Mouse (Mus musculus): ENCODE data around the gene Ltbp4. TPM values are rescaled to one million over a fixed set of nuclear protein-coding genes. Genes with fewer than 3 reads are reported as not detected.

The Ltbp4 gene
- polyA plus RNA-seq, 1 experiment from 2014 or later = 18.2 TPM

DNA sequence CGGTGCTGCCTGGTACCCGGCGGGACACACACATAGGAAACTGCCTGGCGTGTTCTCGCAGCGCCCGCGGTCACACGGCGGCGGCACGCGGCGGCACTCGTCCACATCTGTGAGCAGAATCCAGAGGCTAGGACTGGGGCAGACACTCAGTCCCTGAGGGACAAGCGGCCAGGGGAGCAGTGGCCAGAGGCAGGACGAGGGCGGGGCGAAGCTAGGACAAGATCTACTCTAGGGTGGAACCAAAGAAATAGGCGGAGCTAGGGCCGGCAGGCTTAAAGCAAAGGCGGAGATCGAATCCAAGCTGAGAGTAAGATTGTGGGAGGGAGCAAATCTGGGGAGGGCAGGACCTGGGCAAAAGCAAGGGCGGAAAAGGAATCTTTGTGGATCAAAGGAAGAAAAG, 11.8 kb downstream of the Ltbp4 start:
- Histone ChIP-seq H3K4me1 (replicated peaks; ENCODE audit: control insufficient read depth, insufficient read depth, low read length) (peaks cover 19% of the 10 kb centered on the region), H3K9ac (replicated peaks; ENCODE audit: low read depth, low read length) (no peak overlapping the region; the same call in 1 of the 2 replicates), H3K36me3 (ENCODE audit: control insufficient read depth, insufficient read depth) (no peaks in the 10 kb centered on the region), H3K27ac (ENCODE audit: low read length) (no peak overlapping the region), H3K9me3 (ENCODE audit: control insufficient read depth, low read length) (no peaks in the 10 kb centered on the region), H3K4me2 (ENCODE audit: low read length) (peak overlapping the region; percentile 41), H3K4me3 (replicated peaks; ENCODE audit: low read length) (peak overlapping the region; percentile 22), H3K27me3 (replicated peaks; ENCODE audit: control insufficient read depth, insufficient read depth, low read length) (peaks cover 46% of the 10 kb centered on the region)
- no peak for ATAC-seq
- WGBS = 3% methylated on average over 24 of the region's 24 CpGs

DNA sequence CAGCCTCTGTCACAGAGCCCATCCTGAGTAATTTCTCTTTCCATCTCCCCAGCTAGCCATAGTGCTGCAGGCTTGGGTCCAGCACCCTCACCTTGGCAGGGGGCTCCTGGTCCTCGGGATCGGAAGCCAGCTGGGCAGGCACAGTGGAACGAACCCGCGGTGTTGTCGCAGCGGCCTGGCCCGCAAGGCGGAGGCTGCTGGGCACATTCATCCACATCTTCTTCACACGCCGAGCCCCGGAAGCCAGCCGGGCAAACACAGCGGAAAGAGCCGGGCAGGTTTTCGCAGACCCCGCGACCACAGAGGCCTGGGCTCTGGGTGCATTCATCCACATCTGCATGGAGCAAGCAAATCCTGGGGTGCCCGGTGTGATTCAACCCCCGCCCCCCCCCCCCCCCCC, 12.6 kb downstream of the Ltbp4 start:
- Histone ChIP-seq H3K36me3 (ENCODE audit: control insufficient read depth, insufficient read depth) (no peaks in the 10 kb centered on the region), H3K4me3 (replicated peaks; ENCODE audit: low read length) (no peak overlapping the region), H3K4me2 (ENCODE audit: low read length) (no peak overlapping the region), H3K27ac (ENCODE audit: low read length) (no peak overlapping the region), H3K9me3 (ENCODE audit: control insufficient read depth, low read length) (no peaks in the 10 kb centered on the region), H3K9ac (replicated peaks; ENCODE audit: low read depth, low read length) (no peak overlapping the region), H3K4me1 (replicated peaks; ENCODE audit: control insufficient read depth, insufficient read depth, low read length) (peaks cover 14% of the 10 kb centered on the region), H3K27me3 (replicated peaks; ENCODE audit: control insufficient read depth, insufficient read depth, low read length) (peaks cover 38% of the 10 kb centered on the region)
- no peak for ATAC-seq
- WGBS = 60% methylated on average over 19 of the region's 20 CpGs

DNA sequence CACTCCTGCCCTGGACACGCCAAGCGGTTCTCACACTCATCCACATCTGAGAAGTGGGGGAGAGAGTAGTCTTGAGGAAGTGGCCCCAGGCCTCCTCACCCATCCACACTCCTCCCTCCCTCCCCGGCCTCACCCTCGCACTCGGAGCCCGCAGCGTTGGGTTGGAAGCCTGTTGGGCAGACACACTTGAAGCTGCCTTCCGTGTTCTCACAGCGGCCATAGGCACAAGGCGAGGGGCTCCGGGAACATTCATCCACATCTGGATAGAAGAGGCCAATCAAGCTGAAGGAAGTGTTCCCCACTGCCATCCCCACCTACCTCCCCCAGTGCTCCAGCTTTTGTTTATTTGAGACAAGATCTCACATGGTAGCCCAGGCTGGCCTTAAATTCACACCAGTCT, 13.3 kb downstream of the Ltbp4 start:
- WGBS = 98% methylated on average over 6 of the region's 11 CpGs

DNA sequence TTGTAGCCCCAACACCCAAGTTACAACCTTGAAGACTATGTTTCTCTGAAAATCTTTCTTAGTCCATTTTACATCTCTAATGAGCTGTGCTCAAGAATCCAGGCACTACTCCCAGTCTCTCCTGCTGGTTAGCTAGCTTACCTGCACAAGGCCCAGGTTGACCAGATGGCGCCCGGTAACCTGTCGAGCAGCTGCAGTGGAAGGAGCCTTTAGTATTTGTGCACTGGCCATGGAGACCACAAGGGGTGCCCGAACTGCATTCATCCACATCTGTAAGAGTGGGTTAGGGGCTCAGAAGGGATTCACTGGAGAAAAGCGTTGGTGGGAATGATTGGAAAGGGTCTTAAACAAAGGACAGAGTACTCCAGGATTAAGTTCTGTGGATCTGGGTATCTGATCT, 14.5 kb downstream of the Ltbp4 start:
- no peaks in the 10 kb centered on the region for H3K9me3 ChIP-seq (ENCODE audit: control insufficient read depth, low read length)
- WGBS = 84% methylated on average over 5 of the region's 5 CpGs
- H3K4me3 ChIP-seq (replicated peaks; ENCODE audit: low read length) = no peak overlapping the region
- no peaks in the 10 kb centered on the region for H3K36me3 ChIP-seq (ENCODE audit: control insufficient read depth, insufficient read depth)
- H3K4me1 ChIP-seq (replicated peaks; ENCODE audit: control insufficient read depth, insufficient read depth, low read length) = peaks cover 8% of the 10 kb centered on the region
- no peak overlapping the region for H3K9ac ChIP-seq (replicated peaks; ENCODE audit: low read depth, low read length)
- H3K27me3 ChIP-seq (replicated peaks; ENCODE audit: control insufficient read depth, insufficient read depth, low read length) = peaks cover 22% of the 10 kb centered on the region
- no peak overlapping the region for H3K27ac ChIP-seq (ENCODE audit: low read length)
- no peak overlapping the region for H3K4me2 ChIP-seq (ENCODE audit: low read length)
- ATAC-seq = no peak

More for the DNA sequence above, 13.3 kb downstream of the Ltbp4 start:
- peaks cover 32% of the 10 kb centered on the region for H3K27me3 ChIP-seq (replicated peaks; ENCODE audit: control insufficient read depth, insufficient read depth, low read length)
- H3K4me1 ChIP-seq (replicated peaks; ENCODE audit: control insufficient read depth, insufficient read depth, low read length) = peaks cover 9% of the 10 kb centered on the region
- H3K9me3 ChIP-seq (ENCODE audit: control insufficient read depth, low read length) = no peaks in the 10 kb centered on the region
- H3K4me3 ChIP-seq (replicated peaks; ENCODE audit: low read length) = no peak overlapping the region
- no peak overlapping the region for H3K27ac ChIP-seq (ENCODE audit: low read length)
- H3K9ac ChIP-seq (replicated peaks; ENCODE audit: low read depth, low read length) = no peak overlapping the region
- no peak overlapping the region for H3K4me2 ChIP-seq (ENCODE audit: low read length)
- no peaks in the 10 kb centered on the region for H3K36me3 ChIP-seq (ENCODE audit: control insufficient read depth, insufficient read depth)
- 0 out of 2 replicates have a peak, but pooled peaks have one; percentile 5 for ATAC-seq

DNA sequence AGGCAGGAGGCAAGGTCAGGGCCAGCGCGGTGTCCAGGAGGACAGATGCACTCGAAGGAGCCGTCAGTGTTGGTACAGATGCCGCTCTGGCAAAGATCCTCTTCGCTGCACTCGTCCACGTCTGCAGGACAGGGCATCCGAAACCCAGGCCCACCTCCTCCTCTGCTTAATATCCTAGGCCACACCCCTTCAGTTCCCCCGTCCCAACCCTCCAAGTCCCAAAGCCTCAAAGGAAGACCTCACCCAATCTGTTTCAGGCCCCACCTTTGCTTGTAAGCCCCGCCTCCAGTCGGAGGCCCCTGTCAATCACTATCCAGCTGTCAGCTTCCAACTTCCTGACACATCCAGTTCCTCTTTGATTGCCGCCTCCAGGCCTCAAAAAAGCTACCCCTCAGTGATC, 15.2 kb downstream of the Ltbp4 start:
- Histone ChIP-seq H3K9me3 (ENCODE audit: control insufficient read depth, low read length) (no peaks in the 10 kb centered on the region), H3K36me3 (ENCODE audit: control insufficient read depth, insufficient read depth) (no peaks in the 10 kb centered on the region), H3K4me3 (replicated peaks; ENCODE audit: low read length) (no peak overlapping the region), H3K27me3 (replicated peaks; ENCODE audit: control insufficient read depth, insufficient read depth, low read length) (peaks cover 15% of the 10 kb centered on the region), H3K27ac (ENCODE audit: low read length) (no peak overlapping the region), H3K9ac (replicated peaks; ENCODE audit: low read depth, low read length) (no peak overlapping the region), H3K4me1 (replicated peaks; ENCODE audit: control insufficient read depth, insufficient read depth, low read length) (peaks cover 8% of the 10 kb centered on the region), H3K4me2 (ENCODE audit: low read length) (no peak overlapping the region)
- WGBS = 28% methylated on average over 13 of the region's 13 CpGs
- ATAC-seq = no peak

DNA sequence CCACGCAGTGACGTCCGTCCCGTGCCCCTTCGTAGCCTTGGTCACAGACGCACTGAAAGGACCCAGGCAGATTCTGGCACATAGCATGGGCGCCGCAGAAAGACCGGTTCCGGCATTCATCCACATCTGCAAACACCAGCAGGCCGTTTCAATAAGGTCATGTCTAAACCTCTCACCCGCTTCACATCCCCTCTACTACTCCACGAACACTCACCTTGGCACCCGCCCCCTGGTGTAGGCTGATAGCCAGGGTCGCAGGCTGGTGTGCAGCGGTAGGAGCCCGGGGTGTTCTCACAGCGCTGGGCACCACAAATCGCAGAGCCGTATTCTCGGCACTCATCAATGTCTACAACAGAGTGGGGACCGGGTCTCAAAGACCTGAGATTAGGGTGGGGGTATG, 18.1 kb downstream of the Ltbp4 start:
- Histone ChIP-seq H3K4me3 (replicated peaks; ENCODE audit: low read length) (no peak overlapping the region), H3K4me2 (ENCODE audit: low read length) (no peak overlapping the region), H3K36me3 (ENCODE audit: control insufficient read depth, insufficient read depth) (no peaks in the 10 kb centered on the region), H3K27ac (ENCODE audit: low read length) (no peak overlapping the region), H3K4me1 (replicated peaks; ENCODE audit: control insufficient read depth, insufficient read depth, low read length) (peaks cover 6% of the 10 kb centered on the region), H3K9ac (replicated peaks; ENCODE audit: low read depth, low read length) (no peak overlapping the region), H3K9me3 (ENCODE audit: control insufficient read depth, low read length) (no peaks in the 10 kb centered on the region), H3K27me3 (replicated peaks; ENCODE audit: control insufficient read depth, insufficient read depth, low read length) (no peaks in the 10 kb centered on the region)
- 93% methylated on average over 22 of the region's 22 CpGs for WGBS
- no peak for ATAC-seq

DNA sequence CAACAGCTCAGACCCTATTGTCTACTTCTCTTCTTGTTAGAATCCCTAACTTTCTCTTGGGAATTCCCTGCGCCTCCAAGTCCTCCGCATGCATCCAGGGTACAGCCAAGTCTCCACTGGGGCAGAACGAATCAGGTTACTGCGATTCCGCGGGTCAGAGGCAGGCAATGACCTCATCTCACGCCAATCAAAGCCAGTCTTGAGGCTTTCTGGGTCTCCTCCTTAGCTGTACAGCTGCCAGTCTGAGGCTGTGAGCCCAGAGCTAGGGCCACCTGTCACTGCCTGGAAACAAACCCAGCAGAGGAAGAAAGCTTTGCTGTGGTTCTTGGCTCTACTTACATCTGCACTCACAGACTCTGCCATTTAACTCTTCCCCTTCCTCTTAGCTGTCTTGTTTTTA, 21.5 kb downstream of the Ltbp4 start:
- Histone ChIP-seq H3K9ac (replicated peaks; ENCODE audit: low read depth, low read length) (no peak overlapping the region), H3K9me3 (ENCODE audit: control insufficient read depth, low read length) (no peaks in the 10 kb centered on the region), H3K27ac (ENCODE audit: low read length) (peak overlapping the region; percentile 63), H3K4me3 (replicated peaks; ENCODE audit: low read length) (no peak overlapping the region), H3K4me1 (replicated peaks; ENCODE audit: control insufficient read depth, insufficient read depth, low read length) (peaks cover 6% of the 10 kb centered on the region), H3K4me2 (ENCODE audit: low read length) (no peak overlapping the region), H3K36me3 (ENCODE audit: control insufficient read depth, insufficient read depth) (no peaks in the 10 kb centered on the region), H3K27me3 (replicated peaks; ENCODE audit: control insufficient read depth, insufficient read depth, low read length) (no peaks in the 10 kb centered on the region)
- 19% methylated on average over 7 of the region's 7 CpGs for WGBS
- ATAC-seq = peak; percentile 91

DNA sequence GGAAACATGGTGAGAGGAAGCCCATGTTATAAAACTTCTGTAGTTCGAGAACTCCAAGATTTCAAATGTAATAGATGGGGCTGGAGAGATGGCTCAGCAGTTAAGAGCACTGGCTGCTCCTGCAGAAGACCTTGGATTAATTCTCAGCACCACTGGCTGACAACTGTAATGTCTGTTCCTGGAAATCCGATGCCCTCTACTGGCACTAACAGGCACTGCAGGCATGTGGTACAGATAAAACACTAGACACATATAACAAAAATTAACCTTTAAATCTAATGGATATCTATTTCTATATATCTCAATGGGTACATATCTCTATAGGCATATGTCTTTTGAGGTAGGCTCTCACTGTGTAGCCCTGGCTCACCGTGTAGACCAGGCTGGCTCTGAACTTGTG, 23.1 kb downstream of the Ltbp4 start:
- Histone ChIP-seq H3K4me1 (replicated peaks; ENCODE audit: control insufficient read depth, insufficient read depth, low read length) (peaks cover 12% of the 10 kb centered on the region), H3K4me3 (replicated peaks; ENCODE audit: low read length) (no peak overlapping the region), H3K4me2 (ENCODE audit: low read length) (no peak overlapping the region), H3K36me3 (ENCODE audit: control insufficient read depth, insufficient read depth) (no peaks in the 10 kb centered on the region), H3K27me3 (replicated peaks; ENCODE audit: control insufficient read depth, insufficient read depth, low read length) (no peaks in the 10 kb centered on the region), H3K27ac (ENCODE audit: low read length) (no peak overlapping the region), H3K9me3 (ENCODE audit: control insufficient read depth, low read length) (no peaks in the 10 kb centered on the region), H3K9ac (replicated peaks; ENCODE audit: low read depth, low read length) (no peak overlapping the region)
- 94% methylated on average over 3 of the region's 3 CpGs for WGBS
- no peak for ATAC-seq

DNA sequence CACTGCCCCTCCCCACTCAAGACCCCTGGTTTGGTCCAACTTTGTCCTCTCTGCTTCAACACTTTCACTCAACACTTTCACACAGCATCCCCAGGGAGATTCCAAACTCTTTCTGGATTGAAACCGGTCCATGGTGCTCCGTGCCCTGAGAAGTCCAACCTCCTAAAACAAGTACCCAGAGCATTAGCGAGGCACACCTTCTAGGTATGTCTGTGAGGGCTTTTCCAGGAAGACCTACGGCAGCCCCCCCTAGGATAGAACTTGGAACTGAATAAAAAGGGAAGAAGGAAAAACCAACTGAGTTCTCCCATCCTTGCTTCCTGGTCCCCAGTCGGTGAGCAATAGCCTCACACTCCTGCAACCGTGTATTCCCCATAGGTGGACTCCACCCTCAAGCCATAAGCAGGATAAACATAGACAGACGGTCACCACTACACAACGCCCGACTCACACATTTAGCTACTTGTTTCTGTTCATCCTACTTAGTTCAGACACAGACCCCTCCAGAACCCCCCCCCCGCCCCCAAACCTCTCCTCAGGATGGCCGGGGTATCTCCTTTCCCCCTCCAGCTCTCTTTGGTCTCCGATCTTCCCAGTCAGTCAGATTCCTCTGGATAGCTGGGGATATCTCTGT, 25.7 kb downstream of the Ltbp4 start:
- no peaks in the 10 kb centered on the region for H3K36me3 ChIP-seq (ENCODE audit: control insufficient read depth, insufficient read depth)
- ATAC-seq = no peak
- H3K27me3 ChIP-seq (replicated peaks; ENCODE audit: control insufficient read depth, insufficient read depth, low read length) = no peaks in the 10 kb centered on the region
- H3K4me2 ChIP-seq (ENCODE audit: low read length) = no peak overlapping the region
- peaks cover 12% of the 10 kb centered on the region for H3K4me1 ChIP-seq (replicated peaks; ENCODE audit: control insufficient read depth, insufficient read depth, low read length)
- H3K27ac ChIP-seq (ENCODE audit: low read length) = no peak overlapping the region
- no peak overlapping the region for H3K9ac ChIP-seq (replicated peaks; ENCODE audit: low read depth, low read length)
- 95% methylated on average over 12 of the region's 12 CpGs for WGBS
- H3K4me3 ChIP-seq (replicated peaks; ENCODE audit: low read length) = no peak overlapping the region
- no peaks in the 10 kb centered on the region for H3K9me3 ChIP-seq (ENCODE audit: control insufficient read depth, low read length)
